Mouse (Mus musculus): Measurements from ENCODE around the gene Atp13a5. TPM values are rescaled to one million over a fixed set of nuclear protein-coding genes. Genes with fewer than 3 reads are reported as not detected.
A peak's percentile ranks its signal among the peaks of the same experiment; 100 is the strongest.

Atp13a5 gene
- total RNA-seq, 4 experiments from 2014 or later, result 4.2 to 7.6 (median 6.1) TPM

DNA sequence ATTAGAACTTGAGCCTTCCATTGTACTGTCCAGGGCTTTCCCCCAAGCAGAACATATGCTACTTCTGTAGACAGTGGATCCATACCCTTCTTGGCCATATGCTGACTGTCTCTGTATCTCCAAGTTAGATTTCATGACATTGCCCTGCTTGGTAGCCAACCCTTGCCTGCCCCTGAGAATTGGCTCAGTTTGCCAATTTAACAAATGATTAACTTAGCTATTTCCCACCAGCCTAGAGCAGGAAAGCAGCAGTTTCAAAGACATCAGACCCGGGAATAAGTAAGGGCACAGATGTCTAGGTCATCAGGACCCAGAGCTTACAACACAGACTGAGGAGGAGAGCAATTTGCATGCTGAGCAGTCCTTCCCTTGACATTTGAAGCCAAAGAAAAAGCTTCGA is 173.0 kb downstream of the Atp13a5 start:
- DNase-seq (ENCODE audit: low spot score in 2 of 2), result no peak

DNA sequence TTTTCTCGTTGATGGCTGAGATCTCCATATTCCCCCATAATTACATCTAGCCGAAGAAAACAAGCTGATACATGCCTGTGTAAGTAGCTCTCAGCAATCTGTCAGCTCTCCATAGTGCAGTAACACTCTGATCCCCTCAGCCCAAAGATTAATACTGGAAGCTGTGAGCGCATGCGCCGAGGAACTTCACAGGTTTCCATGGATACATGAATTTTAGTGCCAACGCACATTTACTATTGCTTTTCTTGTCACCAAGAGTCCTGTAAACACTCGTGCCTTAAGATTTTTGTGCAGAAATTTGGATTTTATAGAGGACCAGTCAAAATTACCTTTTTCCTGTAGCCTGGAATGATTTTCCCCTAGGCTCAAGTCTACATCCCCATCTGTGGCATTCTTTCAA is 173.7 kb downstream of the Atp13a5 start:
- DNase-seq (ENCODE audit: low spot score in 2 of 2), result no peak

DNA sequence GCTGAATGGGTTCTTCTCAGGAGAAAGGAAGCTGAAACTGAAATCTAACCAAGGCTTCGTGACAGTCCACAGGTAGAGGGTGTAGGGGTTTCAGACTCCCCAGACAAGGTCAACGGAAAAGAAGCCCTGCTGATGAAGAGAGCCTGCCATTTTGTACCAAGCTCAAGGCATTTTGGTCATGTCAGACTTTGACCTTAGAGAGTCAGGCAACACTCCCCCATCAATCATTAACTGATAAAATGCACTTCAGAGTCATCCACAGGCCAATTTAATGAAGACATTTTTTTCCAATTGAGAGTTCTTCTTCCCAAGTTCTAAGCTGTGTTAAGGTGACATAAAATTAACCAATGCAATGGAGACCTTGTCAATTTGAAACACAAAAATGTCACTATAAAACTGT is 177.4 kb downstream of the Atp13a5 start:
- DNase-seq (ENCODE audit: low spot score in 2 of 2), result no peak

DNA sequence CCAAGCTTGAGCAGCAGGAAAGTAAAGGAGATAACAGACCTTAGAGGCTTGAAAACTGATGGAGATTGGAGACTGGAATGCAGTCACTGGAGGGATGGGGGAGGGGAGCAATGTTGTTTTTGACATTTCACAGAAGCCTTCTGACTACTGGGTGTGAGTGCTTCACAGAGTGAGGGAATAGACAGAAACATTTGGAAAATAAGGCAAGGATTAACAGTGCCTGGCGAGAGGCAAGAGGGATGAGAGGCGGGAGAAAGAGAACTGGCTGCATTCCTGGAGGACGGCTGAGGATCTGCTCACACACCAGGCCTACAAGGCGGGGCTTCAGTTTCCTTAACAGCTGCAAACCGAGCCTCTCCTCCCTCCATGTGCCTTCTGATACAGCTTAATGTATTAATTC is 180.1 kb downstream of the Atp13a5 start:
- DNase-seq (ENCODE audit: low spot score in 2 of 2), result no peak

DNA sequence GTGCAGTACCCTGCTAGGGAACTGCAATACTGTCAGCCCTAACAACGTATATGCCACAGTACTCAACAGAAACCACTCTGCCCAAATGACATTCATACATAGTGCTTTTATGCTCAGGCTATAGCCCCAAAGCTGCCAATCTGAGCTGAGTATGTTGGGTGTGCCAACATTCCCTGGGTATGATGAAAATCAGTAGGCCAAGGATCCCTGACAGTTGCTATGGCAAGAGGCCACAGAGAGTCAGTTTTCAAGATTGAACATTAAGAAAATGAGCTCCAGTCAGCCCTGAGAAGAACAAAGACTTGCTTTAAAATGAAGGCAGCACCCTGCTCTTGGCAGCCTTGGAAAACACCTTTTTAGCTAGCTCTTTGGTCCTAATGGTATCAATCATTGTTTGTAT is 183.4 kb downstream of the Atp13a5 start:
- DNase-seq (ENCODE audit: low spot score in 2 of 2), result peak in 1 of 2 experiments; percentile 13

DNA sequence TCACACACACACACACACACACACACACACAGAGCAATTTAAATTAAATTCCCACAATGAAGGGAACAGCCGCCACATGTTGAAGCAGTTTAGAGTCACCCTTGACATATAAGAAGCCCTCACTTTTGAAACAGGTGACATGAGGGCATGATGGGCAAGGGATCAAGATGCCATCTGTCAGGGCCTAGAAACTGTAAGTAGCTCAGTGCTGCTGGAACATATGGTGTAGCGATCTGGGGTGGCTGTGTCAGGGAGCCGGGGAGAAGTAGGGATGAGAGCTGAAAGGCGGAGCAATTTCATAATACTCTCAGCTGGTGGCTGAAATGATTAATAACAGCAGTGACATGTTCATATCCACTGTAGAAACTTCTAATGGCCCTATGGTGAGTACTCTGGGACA is 184.6 kb downstream of the Atp13a5 start:
- no peak for DNase-seq (ENCODE audit: low spot score in 2 of 2)

DNA sequence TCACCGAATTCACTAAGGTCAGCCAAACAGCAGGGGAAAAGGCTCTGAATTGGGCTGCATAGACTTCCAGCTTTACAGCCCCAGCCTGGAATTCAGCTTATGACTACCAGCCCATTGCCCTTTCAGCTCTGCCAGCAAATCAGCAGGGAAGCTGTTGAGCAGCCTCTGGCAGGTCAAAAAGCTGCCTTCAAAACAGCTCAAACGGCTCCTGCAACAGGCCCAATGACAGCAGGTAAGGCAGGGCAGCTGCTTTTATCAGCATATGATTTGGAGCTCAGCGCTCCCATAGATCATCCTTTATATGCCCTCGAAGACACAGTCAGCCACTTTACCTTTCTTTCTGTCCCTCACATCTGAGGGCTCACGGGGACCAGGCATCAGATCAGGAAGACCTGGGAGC is 185.6 kb downstream of the Atp13a5 start:
- DNase-seq (ENCODE audit: low spot score in 2 of 2), result no peak

Other genes with a start within 250 kb of the Atp13a5 start
- 10 to 100 TPM; 50.7 to 79.9 (median 71.1) TPM for gene Hrasls, start 169.0 kb downstream of the Atp13a5 start, total RNA-seq (2022)
- gene Atp13a4, start 166.1 kb upstream of the Atp13a5 start, total RNA-seq (2022), result not detected
- 10 to 100 TPM; 73.2 to 92.0 (median 83.4) TPM for gene Opa1, start 200.6 kb upstream of the Atp13a5 start, total RNA-seq (2022)